Mouse (Mus musculus) G1E (cell line): ENCODE results near the gene Cux1. TPM values are rescaled to one million over a fixed set of nuclear protein-coding genes. Genes with fewer than 3 reads are reported as not detected.

Source experiments
- ATAC-seq: 2 replicates; pipeline ENCODE4 v1.8.0; 2016; ENCODE audit warnings: mild to moderate bottlenecking; ENCODE audit not compliant: insufficient number of reproducible peaks, poor library complexity, low FRiP score, severe bottlenecking; ENCODE audit errors: extremely low read depth
- DNase-seq: peaks from one replicate; pipeline ENCODE4 v3.0.0; 2012; ENCODE audit warnings: low spot score
- H3K27me3 ChIP-seq: 2 replicates; pipeline ENCODE4 v1.6.1; 2012; ENCODE audit warnings: mild to moderate bottlenecking, low read length, inconsistent platforms; ENCODE audit not compliant: insufficient read depth
- H3K36me3 ChIP-seq: replicated peaks from 2 replicates; pipeline ENCODE3; 2012; ENCODE audit warnings: mild to moderate bottlenecking, inconsistent platforms
- H3K4me1 ChIP-seq: 2 replicates; pipeline ENCODE4 v1.6.1; 2012; ENCODE audit warnings: low read depth, low read length, inconsistent platforms, mixed read lengths; ENCODE audit not compliant: insufficient read depth
- H3K4me3 ChIP-seq: 2 replicates; pipeline ENCODE4 v1.5.1; 2012; ENCODE audit warnings: low read depth, mild to moderate bottlenecking, inconsistent platforms, low read length, moderate library complexity, mixed read lengths
- H3K9me3 ChIP-seq: replicated peaks from 2 replicates; pipeline ENCODE4 v1.6.1; 2012; ENCODE audit warnings: inconsistent platforms
- CTCF ChIP-seq: IDR thresholded peaks from 2 replicates; pipeline ENCODE4 v1.5.1; 2012; ENCODE audit warnings: low read depth, low read length, inconsistent platforms, mixed read lengths
- GATA1 ChIP-seq: IDR thresholded peaks from 2 replicates; pipeline ENCODE4 v1.6.1; 2012; ENCODE audit warnings: borderline replicate concordance, low read length, inconsistent platforms, mixed read lengths
- GATA2 ChIP-seq: IDR thresholded peaks from 2 replicates; pipeline ENCODE4 v1.6.1; 2012; ENCODE audit warnings: low read depth, low read length, inconsistent platforms, borderline replicate concordance
- POLR2AphosphoS5 ChIP-seq: IDR thresholded peaks from 2 replicates; pipeline ENCODE4 v1.6.1; 2012; ENCODE audit warnings: low read depth, low read length, inconsistent platforms; ENCODE audit not compliant: insufficient replicate concordance
- TAL1 ChIP-seq: conservative IDR thresholded peaks from 2 replicates; pipeline ENCODE4 v1.6.1; 2012; ENCODE audit warnings: low read depth, low read length, inconsistent platforms, mixed read lengths
- polyA plus RNA-seq: library from polyadenylated mRNA; stranded (reverse); fragments of >175 nt; gene quantifications from 2 replicates; pipeline ENCODE4 v1.2.3, GENCODE M21; 2012
- total RNA-seq, 2 experiments: library from RNA; stranded (forward) in 1 of 2; stranded (reverse) in 1 of 2; fragments of 200-1000 nt in 1 of 2; fragments of >200 nt in 1 of 2; fragmentation: Nextera tagmentation in 1 of 2; gene quantifications; 2 replicates each; pipeline ENCODE4 v1.2.3; 2014 to 2017

The Cux1 gene
- total and polyA plus RNA-seq, 3 experiments, result 0.03 to 0.11 TPM; not detected in 1

DNA sequence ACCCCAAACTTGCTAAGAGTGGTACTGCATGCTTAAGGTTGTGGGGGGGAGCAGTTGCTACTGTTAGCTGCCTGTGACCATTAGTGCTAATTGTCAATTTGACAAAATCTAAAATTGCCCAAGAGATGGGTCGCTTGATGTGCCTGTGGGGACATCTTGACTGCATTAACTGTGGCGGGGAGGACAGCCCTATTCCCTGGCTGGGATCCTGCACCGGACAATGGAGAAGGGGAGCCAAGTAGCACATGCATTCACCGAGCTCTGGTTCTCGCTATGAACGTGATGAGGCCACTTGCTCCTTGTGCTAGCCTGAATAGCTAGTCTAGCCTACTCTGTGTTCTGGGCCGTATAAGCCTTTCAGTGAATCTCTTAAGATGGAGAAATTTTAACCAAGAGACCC, 72.4 kb downstream of the Cux1 start:
- TF ChIP-seq CTCF (no peak), GATA2 (no peak), POLR2AphosphoS5 (no peak), GATA1 (no peak), TAL1 (no peak)

DNA sequence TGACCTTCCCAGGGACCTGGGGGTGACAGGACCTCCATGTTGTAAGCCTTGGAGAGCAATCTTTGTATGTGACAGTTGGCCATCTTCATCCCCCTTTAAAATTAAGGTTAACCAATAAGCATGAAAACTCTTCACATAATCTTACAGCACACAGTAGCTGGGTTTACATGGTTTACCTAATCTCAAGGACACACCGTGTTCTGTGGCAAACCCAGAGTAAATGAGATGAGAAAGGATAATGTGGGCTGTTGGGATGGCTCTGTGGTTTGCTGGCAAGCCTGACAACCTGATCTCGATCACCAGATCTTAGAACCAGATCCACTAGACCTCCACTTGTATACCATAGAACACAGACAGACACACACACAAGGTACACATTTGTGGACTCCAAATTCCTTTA, 73.0 kb downstream of the Cux1 start:
- H3K4me3 ChIP-seq, result no peak overlapping the region
- no peaks in the 10 kb centered on the region for H3K36me3 ChIP-seq
- TF ChIP-seq GATA1, result no peak
- TF ChIP-seq POLR2AphosphoS5, result no peak
- no peak for TF ChIP-seq CTCF
- TF ChIP-seq TAL1, result no peak
- no peak for TF ChIP-seq GATA2
- no peaks in the 10 kb centered on the region for H3K27me3 ChIP-seq
- no peaks in the 10 kb centered on the region for H3K9me3 ChIP-seq
- DNase-seq, result no peak
- ATAC-seq, result no peak
- H3K4me1 ChIP-seq, result no peaks in the 10 kb centered on the region

More for the DNA sequence above, 72.4 kb downstream of the Cux1 start:
- no peaks in the 10 kb centered on the region for H3K4me1 ChIP-seq
- no peak for ATAC-seq
- DNase-seq, result no peak
- no peaks in the 10 kb centered on the region for H3K9me3 ChIP-seq
- H3K36me3 ChIP-seq, result no peaks in the 10 kb centered on the region
- H3K27me3 ChIP-seq, result no peaks in the 10 kb centered on the region
- no peak overlapping the region for H3K4me3 ChIP-seq

DNA sequence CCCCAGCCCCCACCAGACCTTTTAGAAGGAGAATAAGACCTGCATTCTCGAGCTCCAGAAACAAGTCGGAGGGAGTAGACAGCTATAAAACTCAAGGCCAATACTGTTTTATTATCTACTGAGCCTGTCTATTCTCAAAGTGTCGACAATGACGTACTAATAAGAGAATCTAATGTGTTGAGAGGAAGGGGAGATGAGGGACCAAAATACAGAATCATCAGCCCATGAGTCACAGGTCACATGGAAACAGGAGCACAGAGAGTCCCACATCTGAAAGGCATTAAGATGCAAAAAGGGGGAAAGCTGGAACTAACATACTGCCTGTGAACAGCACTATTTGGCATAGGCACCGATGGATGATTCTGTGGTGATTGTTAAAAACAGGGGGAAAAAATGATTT, 77.8 kb downstream of the Cux1 start:
- TF ChIP-seq TAL1 (no peak), GATA2 (no peak), GATA1 (no peak), CTCF (no peak), POLR2AphosphoS5 (no peak)
- H3K4me1 ChIP-seq, result no peaks in the 10 kb centered on the region

GRCm38 (mm10) chr5:136488721-136489120, 78.6 kb downstream of the Cux1 start:
- DNase-seq, result no peak
- TF ChIP-seq TAL1 (no peak), POLR2AphosphoS5 (no peak), CTCF (no peak), GATA1 (no peak), GATA2 (no peak)
- no peaks in the 10 kb centered on the region for H3K27me3 ChIP-seq

More for the DNA sequence above, 77.8 kb downstream of the Cux1 start:
- ATAC-seq, result no peak
- H3K4me3 ChIP-seq, result no peak overlapping the region
- DNase-seq, result no peak
- no peaks in the 10 kb centered on the region for H3K27me3 ChIP-seq
- H3K36me3 ChIP-seq, result no peaks in the 10 kb centered on the region
- H3K9me3 ChIP-seq, result no peaks in the 10 kb centered on the region

GRCm38 (mm10) chr5:136488223-136488622, 79.1 kb downstream of the Cux1 start:
- H3K36me3 ChIP-seq, result no peaks in the 10 kb centered on the region
- H3K9me3 ChIP-seq, result no peaks in the 10 kb centered on the region
- no peak overlapping the region for H3K4me3 ChIP-seq
- H3K27me3 ChIP-seq, result no peaks in the 10 kb centered on the region
- TF ChIP-seq GATA2, result no peak
- no peak for TF ChIP-seq TAL1
- no peak for TF ChIP-seq POLR2AphosphoS5
- TF ChIP-seq CTCF, result no peak
- TF ChIP-seq GATA1, result no peak
- no peaks in the 10 kb centered on the region for H3K4me1 ChIP-seq
- no peak for ATAC-seq
- no peak for DNase-seq

More at GRCm38 (mm10) chr5:136488721-136489120, 78.6 kb downstream of the Cux1 start:
- no peaks in the 10 kb centered on the region for H3K4me1 ChIP-seq
- H3K4me3 ChIP-seq, result no peak overlapping the region
- no peaks in the 10 kb centered on the region for H3K36me3 ChIP-seq
- H3K9me3 ChIP-seq, result no peaks in the 10 kb centered on the region
- ATAC-seq, result no peak

DNA sequence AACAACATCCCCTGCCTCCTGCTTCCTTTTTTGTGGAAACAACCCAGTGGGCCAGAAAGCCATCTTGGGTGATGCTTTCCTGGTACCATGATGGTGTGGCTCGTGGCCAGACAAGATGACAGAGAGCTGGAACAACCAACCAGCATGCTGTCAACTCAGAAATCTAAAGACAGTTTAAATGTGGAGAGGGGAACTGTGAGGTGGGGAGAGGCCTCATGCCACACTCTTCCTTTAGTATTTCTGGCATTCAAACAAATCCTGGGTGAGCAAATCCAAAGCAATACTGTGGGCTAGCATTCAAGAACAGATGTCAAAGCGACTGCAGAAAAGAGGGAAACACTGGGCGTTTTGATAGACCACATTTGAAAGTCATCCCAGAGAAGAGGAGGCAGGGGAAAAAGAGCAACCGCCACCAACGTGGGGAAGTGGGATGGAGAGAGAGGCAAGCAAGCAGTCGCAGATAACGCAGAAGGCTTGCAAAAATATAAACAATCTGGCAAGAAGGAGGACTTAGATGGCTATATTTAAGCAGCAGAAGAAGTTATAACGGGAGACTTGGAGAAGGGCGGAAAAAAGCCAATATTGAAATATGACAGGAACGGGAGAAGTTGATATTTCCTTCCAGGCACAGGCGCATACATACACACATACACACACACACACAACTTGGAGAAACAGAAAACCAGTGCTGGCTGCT, 79.7 kb downstream of the Cux1 start:
- no peaks in the 10 kb centered on the region for H3K36me3 ChIP-seq
- no peak for DNase-seq
- TF ChIP-seq GATA1 (no peak), TAL1 (no peak), POLR2AphosphoS5 (no peak), CTCF (no peak)
- no peaks in the 10 kb centered on the region for H3K9me3 ChIP-seq
- no peaks in the 10 kb centered on the region for H3K4me1 ChIP-seq
- H3K4me3 ChIP-seq, result no peak overlapping the region
- H3K27me3 ChIP-seq, result no peaks in the 10 kb centered on the region
- ATAC-seq, result no peak
